Mouse (Mus musculus): ENCODE results near the gene Aqp1. TPM values are rescaled to one million over a fixed set of nuclear protein-coding genes. Genes with fewer than 3 reads are reported as not detected.

The Aqp1 gene
- total and polyA plus RNA-seq, 3 experiments = not detected

- TF ChIP-seq E2F4 (IDR thresholded peaks at IDR 0.05; ENCODE audit: insufficient replicate concordance, low read depth, low read length) (no peak), TBP (conservative IDR thresholded peaks at IDR 0.05; ENCODE audit: low read depth, low read length) (no peak), BHLHE40 (IDR thresholded peaks at IDR 0.05; ENCODE audit: low read depth, low read length) (no peak), JUND (conservative IDR thresholded peaks at IDR 0.05; ENCODE audit: low read depth, low read length) (no peak), MEF2A (IDR thresholded peaks at IDR 0.05; ENCODE audit: borderline replicate concordance, low read depth, low read length) (no peak), USF2 (conservative IDR thresholded peaks at IDR 0.05; ENCODE audit: low read depth, low read length) (no peak), NELFE (IDR thresholded peaks at IDR 0.05; ENCODE audit: low read depth, low read length) (no peak), SMC3 (IDR thresholded peaks at IDR 0.05; ENCODE audit: low read depth, low read length) (no peak), ETS1 (conservative IDR thresholded peaks at IDR 0.05; ENCODE audit: low read depth, low read length) (no peak), CTCF (conservative IDR thresholded peaks at IDR 0.05 in 1 of 2, IDR thresholded peaks at IDR 0.05 in 1 of 2; ENCODE audit: low read depth in 2 of 2, low read length in 2 of 2) (no peak), NRF1 (IDR thresholded peaks at IDR 0.05; ENCODE audit: low read depth, low read length) (no peak), ZMIZ1 (IDR thresholded peaks at IDR 0.05; ENCODE audit: low read depth, low read length) (no peak), RAD21 (IDR thresholded peaks at IDR 0.05; ENCODE audit: low read depth, low read length) (no peak), MAFK (IDR thresholded peaks at IDR 0.05; ENCODE audit: insufficient replicate concordance, low read length) (no peak), CHD1 (IDR thresholded peaks at IDR 0.05; ENCODE audit: low read depth, low read length) (no peak), TCF12 (IDR thresholded peaks at IDR 0.05; ENCODE audit: low read depth, low read length) (no peak), GABPA (IDR thresholded peaks at IDR 0.05; ENCODE audit: insufficient replicate concordance, low read depth, low read length) (no peak), HCFC1 (IDR thresholded peaks at IDR 0.05; ENCODE audit: low read depth, low read length) (no peak), POLR2A (IDR thresholded peaks at IDR 0.05; ENCODE audit: low read depth, low read length) (no peak), MYC (IDR thresholded peaks at IDR 0.05; ENCODE audit: low read depth, low read length) (no peak)
- dilution Hi-C loops (cut with MboI; ENCODE audit: extremely low pct_ligation_motif_present, extremely low pct_unique_long_range_greater_than_20kb, low sequenced_read_pairs) = no loop called here
- Histone ChIP-seq H3K9ac (ENCODE audit: insufficient read depth, low read depth) (no peak overlapping the region), H3K4me1 (ENCODE audit: control insufficient read depth in 1 of 2, insufficient read depth in 2 of 2) (no peaks in the 10 kb centered on the region), H3K27ac (ENCODE audit: insufficient read depth, low read depth) (no peak overlapping the region), H3K36me3 (replicated peaks in 1 of 2; ENCODE audit: control insufficient read depth in 1 of 2, insufficient read depth in 1 of 2, low read length in 1 of 2) (no peaks in the 10 kb centered on the region), H3K27me3 (replicated peaks) (peaks cover 92% of the 10 kb centered on the region), H3K4me2 (ENCODE audit: insufficient read depth, low read depth, poor library complexity, severe bottlenecking) (no peak overlapping the region), H3K4me3 (replicated peaks in 1 of 3; ENCODE audit: low read depth in 2 of 3, low read length in 2 of 3, poor library complexity in 1 of 3) (no peak overlapping the region), H3K79me2 (replicated peaks; ENCODE audit: control insufficient read depth, extremely low read depth, insufficient read depth, poor library complexity, severe bottlenecking) (no peaks in the 10 kb centered on the region), H3K9me3 (replicated peaks; ENCODE audit: low read length) (no peaks in the 10 kb centered on the region)
- in situ Hi-C loops (cut with MboI; ENCODE audit: low pct_ligation_motif_present, low pct_unique_long_range_greater_than_20kb, low sequenced_read_pairs) = no loop called here
- DNase-seq (ENCODE audit: extremely low read depth) = no peak
These were observed 13.3 kb upstream of the Aqp1 start for GRCm38 (mm10) chr6:55322980-55323379.

- H3K4me3 ChIP-seq (replicated peaks in 1 of 3; ENCODE audit: low read depth in 2 of 3, low read length in 2 of 3, poor library complexity in 1 of 3) = no peak overlapping the region
- no peaks in the 10 kb centered on the region for H3K79me2 ChIP-seq (replicated peaks; ENCODE audit: control insufficient read depth, extremely low read depth, insufficient read depth, poor library complexity, severe bottlenecking)
- no peak for DNase-seq (ENCODE audit: extremely low read depth)
- H3K27ac ChIP-seq (ENCODE audit: insufficient read depth, low read depth) = no peak overlapping the region
- in situ Hi-C loops (cut with MboI; ENCODE audit: low pct_ligation_motif_present, low pct_unique_long_range_greater_than_20kb, low sequenced_read_pairs) = no loop called here
- no peaks in the 10 kb centered on the region for H3K4me1 ChIP-seq (ENCODE audit: control insufficient read depth in 1 of 2, insufficient read depth in 2 of 2)
- H3K36me3 ChIP-seq (replicated peaks in 1 of 2; ENCODE audit: control insufficient read depth in 1 of 2, insufficient read depth in 1 of 2, low read length in 1 of 2) = no peaks in the 10 kb centered on the region
- peaks cover 92% of the 10 kb centered on the region for H3K27me3 ChIP-seq (replicated peaks)
- dilution Hi-C loops (cut with MboI; ENCODE audit: extremely low pct_ligation_motif_present, extremely low pct_unique_long_range_greater_than_20kb, low sequenced_read_pairs) = no loop called here
- no peaks in the 10 kb centered on the region for H3K9me3 ChIP-seq (replicated peaks; ENCODE audit: low read length)
- TF ChIP-seq MAFK (IDR thresholded peaks at IDR 0.05; ENCODE audit: insufficient replicate concordance, low read length) (no peak), NRF1 (IDR thresholded peaks at IDR 0.05; ENCODE audit: low read depth, low read length) (no peak), ELF1 (IDR thresholded peaks at IDR 0.05; ENCODE audit: low read depth, low read length) (no peak), TCF12 (IDR thresholded peaks at IDR 0.05; ENCODE audit: low read depth, low read length) (no peak), EP300 (IDR thresholded peaks at IDR 0.05; ENCODE audit: low read length) (no peak), SIN3A (IDR thresholded peaks at IDR 0.05; ENCODE audit: low read length) (no peak), BHLHE40 (IDR thresholded peaks at IDR 0.05; ENCODE audit: low read depth, low read length) (no peak), ETS1 (conservative IDR thresholded peaks at IDR 0.05; ENCODE audit: low read depth, low read length) (no peak), TBP (conservative IDR thresholded peaks at IDR 0.05; ENCODE audit: low read depth, low read length) (no peak), CHD2 (IDR thresholded peaks at IDR 0.05; ENCODE audit: low read length) (no peak), PAX5 (IDR thresholded peaks at IDR 0.05; ENCODE audit: low read length) (no peak), POLR2A (IDR thresholded peaks at IDR 0.05; ENCODE audit: low read depth, low read length) (no peak)
- H3K9ac ChIP-seq (ENCODE audit: insufficient read depth, low read depth) = no peak overlapping the region
- no peak overlapping the region for H3K4me2 ChIP-seq (ENCODE audit: insufficient read depth, low read depth, poor library complexity, severe bottlenecking)
These were observed 12.2 kb upstream of the Aqp1 start for GRCm38 (mm10) chr6:55323908-55324634.

Measured in CH12.LX (cell line).